Mouse (Mus musculus) cerebellum, adult 2 months (tissue): ENCODE data around the gene Kcnd1.

ENCODE experiments used
- CTCF ChIP-seq: fragments of 200-500 bp; IDR thresholded peaks from 2 replicates; pipeline ENCODE4 v1.5.1; 2011; ENCODE audit warnings: low read depth, mild to moderate bottlenecking, control low read depth, low read length, moderate library complexity, borderline replicate concordance; ENCODE audit not compliant: insufficient read depth
- POLR2A ChIP-seq: fragments of 200-500 bp; IDR thresholded peaks from 2 replicates; pipeline ENCODE4 v1.6.1; 2011; ENCODE audit warnings: low read length, control low read depth, borderline replicate concordance; ENCODE audit not compliant: insufficient read depth

- TF ChIP-seq CTCF (no peak), POLR2A (no peak)
Observed at GRCm38 (mm10) chrX:7859191-7859753, 37.2 kb downstream of the Kcnd1 start.
